Mouse (Mus musculus): ENCODE results near the gene Apoa4. TPM values are rescaled to one million over a fixed set of nuclear protein-coding genes. Genes with fewer than 3 reads are reported as not detected.
A peak's percentile ranks its signal among the peaks of the same experiment; 100 is the strongest.

Apoa4 gene
- polyA plus RNA-seq, 1 experiment = not detected

- Histone ChIP-seq H3K4me1 (ENCODE audit: control insufficient read depth, insufficient read depth, low read length) (no peaks in the 10 kb centered on the region), H3K27ac (ENCODE audit: insufficient read depth, low read length) (no peak overlapping the region), H3K4me3 (ENCODE audit: insufficient read depth, low read length) (no peak overlapping the region)
- TF ChIP-seq CTCF (IDR thresholded peaks at IDR 0.05; ENCODE audit: borderline replicate concordance, insufficient read depth, low read length) = no peak
- TF ChIP-seq POLR2A (IDR thresholded peaks at IDR 0.05; ENCODE audit: low read depth, low read length) = no peak
Observed at GRCm38 (mm10) chr9:46224945-46225660, 15.4 kb upstream of the Apoa4 start.

GRCm38 (mm10) chr9:46227064-46227614 lies 13.4 kb upstream of the Apoa4 start:
- Histone ChIP-seq H3K27ac (ENCODE audit: insufficient read depth, low read length) (no peak overlapping the region), H3K4me3 (ENCODE audit: insufficient read depth, low read length) (no peak overlapping the region), H3K4me1 (ENCODE audit: control insufficient read depth, insufficient read depth, low read length) (no peaks in the 10 kb centered on the region)
- TF ChIP-seq POLR2A (IDR thresholded peaks at IDR 0.05; ENCODE audit: low read depth, low read length) = no peak
- TF ChIP-seq CTCF (IDR thresholded peaks at IDR 0.05; ENCODE audit: borderline replicate concordance, insufficient read depth, low read length) = no peak

GRCm38 (mm10) chr9:46228491-46228890 lies 12.0 kb upstream of the Apoa4 start, which contains the start of gene Apoa1:
Gene Apoa1 (plus strand): TSS chr9:46228580.
- no peaks in the 10 kb centered on the region for H3K4me1 ChIP-seq (ENCODE audit: control insufficient read depth, insufficient read depth, low read length)
- TF ChIP-seq CTCF (IDR thresholded peaks at IDR 0.05; ENCODE audit: borderline replicate concordance, insufficient read depth, low read length) (no peak), POLR2A (IDR thresholded peaks at IDR 0.05; ENCODE audit: low read depth, low read length) (no peak)
- H3K4me3 ChIP-seq (ENCODE audit: insufficient read depth, low read length) = no peak within 1 kb of the TSS
- no peak within 1 kb of the TSS for H3K27ac ChIP-seq (ENCODE audit: insufficient read depth, low read length)

GRCm38 (mm10) chr9:46229573-46230449 lies 10.7 kb upstream of the Apoa4 start:
- Histone ChIP-seq H3K27ac (ENCODE audit: insufficient read depth, low read length) (no peak overlapping the region), H3K4me1 (ENCODE audit: control insufficient read depth, insufficient read depth, low read length) (no peaks in the 10 kb centered on the region), H3K4me3 (ENCODE audit: insufficient read depth, low read length) (peak overlapping the region; percentile 30)
- TF ChIP-seq CTCF (IDR thresholded peaks at IDR 0.05; ENCODE audit: borderline replicate concordance, insufficient read depth, low read length) = peak; percentile 51; the same call in 1 of the 2 replicates
- no peak for TF ChIP-seq POLR2A (IDR thresholded peaks at IDR 0.05; ENCODE audit: low read depth, low read length)

GRCm38 (mm10) chr9:46230450-46230975 lies 10.0 kb upstream of the Apoa4 start:
- TF ChIP-seq POLR2A (IDR thresholded peaks at IDR 0.05; ENCODE audit: low read depth, low read length) = no peak
- TF ChIP-seq CTCF (IDR thresholded peaks at IDR 0.05; ENCODE audit: borderline replicate concordance, insufficient read depth, low read length) = no peak
- Histone ChIP-seq H3K4me1 (ENCODE audit: control insufficient read depth, insufficient read depth, low read length) (no peaks in the 10 kb centered on the region), H3K4me3 (ENCODE audit: insufficient read depth, low read length) (peak overlapping the region; percentile 30), H3K27ac (ENCODE audit: insufficient read depth, low read length) (no peak overlapping the region)

GRCm38 (mm10) chr9:46235196-46235595 lies 5.3 kb upstream of the Apoa4 start:
- H3K4me1 ChIP-seq (ENCODE audit: control insufficient read depth, insufficient read depth, low read length) = no peaks in the 10 kb centered on the region
- H3K4me3 ChIP-seq (ENCODE audit: insufficient read depth, low read length) = no peak overlapping the region
- TF ChIP-seq POLR2A (IDR thresholded peaks at IDR 0.05; ENCODE audit: low read depth, low read length) = no peak
- TF ChIP-seq CTCF (IDR thresholded peaks at IDR 0.05; ENCODE audit: borderline replicate concordance, insufficient read depth, low read length) = no peak
- no peak overlapping the region for H3K27ac ChIP-seq (ENCODE audit: insufficient read depth, low read length)

- no peak within 1 kb of the TSS for H3K4me3 ChIP-seq (ENCODE audit: insufficient read depth, low read length)
- TF ChIP-seq POLR2A (IDR thresholded peaks at IDR 0.05; ENCODE audit: low read depth, low read length) (no peak), CTCF (IDR thresholded peaks at IDR 0.05; ENCODE audit: borderline replicate concordance, insufficient read depth, low read length) (no peak)
- H3K4me1 ChIP-seq (ENCODE audit: control insufficient read depth, insufficient read depth, low read length) = no peaks in the 10 kb centered on the region
- H3K27ac ChIP-seq (ENCODE audit: insufficient read depth, low read length) = no peak within 1 kb of the TSS
Observed at GRCm38 (mm10) chr9:46235596-46235648, 5.1 kb upstream of the Apoa4 start, which contains the start of gene Apoc3. Gene Apoc3 (minus strand): TSS chr9:46235636.

- Histone ChIP-seq H3K4me3 (ENCODE audit: insufficient read depth, low read length) (no peak overlapping the region), H3K4me1 (ENCODE audit: control insufficient read depth, insufficient read depth, low read length) (no peaks in the 10 kb centered on the region), H3K27ac (ENCODE audit: insufficient read depth, low read length) (no peak overlapping the region)
- TF ChIP-seq CTCF (IDR thresholded peaks at IDR 0.05; ENCODE audit: borderline replicate concordance, insufficient read depth, low read length) (no peak), POLR2A (IDR thresholded peaks at IDR 0.05; ENCODE audit: low read depth, low read length) (no peak)
Observed at GRCm38 (mm10) chr9:46235649-46236048, 4.8 kb upstream of the Apoa4 start.

- Histone ChIP-seq H3K4me3 (ENCODE audit: insufficient read depth, low read length) (no peak overlapping the region), H3K27ac (ENCODE audit: insufficient read depth, low read length) (no peak overlapping the region), H3K4me1 (ENCODE audit: control insufficient read depth, insufficient read depth, low read length) (no peaks in the 10 kb centered on the region)
- no peak for TF ChIP-seq CTCF (IDR thresholded peaks at IDR 0.05; ENCODE audit: borderline replicate concordance, insufficient read depth, low read length)
- TF ChIP-seq POLR2A (IDR thresholded peaks at IDR 0.05; ENCODE audit: low read depth, low read length) = no peak
Observed at GRCm38 (mm10) chr9:46238850-46239249, 1.6 kb upstream of the Apoa4 start.

GRCm38 (mm10) chr9:46241818-46242217 lies 1.3 kb downstream of the Apoa4 start:
- Histone ChIP-seq H3K4me1 (ENCODE audit: control insufficient read depth, insufficient read depth, low read length) (no peaks in the 10 kb centered on the region), H3K27ac (ENCODE audit: insufficient read depth, low read length) (no peak overlapping the region), H3K4me3 (ENCODE audit: insufficient read depth, low read length) (no peak overlapping the region)
- TF ChIP-seq POLR2A (IDR thresholded peaks at IDR 0.05; ENCODE audit: low read depth, low read length) = no peak
- TF ChIP-seq CTCF (IDR thresholded peaks at IDR 0.05; ENCODE audit: borderline replicate concordance, insufficient read depth, low read length) = no peak
